Mouse (Mus musculus): ENCODE results near the gene Olfr1301. TPM values are rescaled to one million over a fixed set of nuclear protein-coding genes. Genes with fewer than 3 reads are reported as not detected.

Gene Olfr1301
- not detected in 2 replicates for polyA plus RNA-seq (2012; rRNA removed; ENCODE audit: low replicate concordance)

DNA sequence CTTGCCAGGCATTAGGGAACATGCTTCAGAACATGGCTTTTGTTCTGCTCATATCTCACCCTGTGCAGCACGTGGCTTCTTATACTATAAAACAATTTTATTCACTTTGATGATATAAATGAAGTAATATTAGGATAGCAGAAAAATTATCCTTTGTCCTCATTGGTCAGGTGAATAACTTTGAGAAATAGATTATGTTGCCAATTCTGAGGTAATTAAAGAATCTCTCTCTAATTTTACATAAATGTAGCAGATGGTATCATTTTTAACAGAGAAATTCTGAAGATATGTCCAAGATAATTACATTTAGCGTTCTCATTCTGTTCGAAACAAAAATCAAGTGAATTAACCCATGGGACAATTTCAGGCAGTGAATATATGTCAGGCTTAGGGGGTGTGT lies at the start of gene Olfr1301:
Olfr1301 (plus strand) TSS at position 301 of the 400 bp plus-strand sequence.

DNA sequence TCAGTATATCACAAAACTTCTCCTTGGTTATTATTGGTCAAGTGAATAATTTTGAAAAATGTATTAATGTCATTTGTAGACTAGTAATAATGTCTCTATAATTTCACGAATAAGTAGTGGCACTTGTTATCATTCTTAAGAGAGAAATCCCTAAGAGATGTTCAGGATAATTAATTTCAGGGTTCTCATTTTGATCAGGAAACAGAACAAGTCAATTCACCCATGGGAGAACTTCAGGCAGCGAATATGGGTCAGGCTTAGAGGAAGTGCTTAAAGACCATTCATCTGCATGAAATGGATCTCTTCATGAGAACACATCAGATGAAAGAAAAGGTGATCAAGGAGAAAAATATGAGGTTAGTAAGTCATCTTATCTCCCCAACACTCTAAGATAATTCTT lies 26.3 kb downstream of the Olfr1301 start, which contains the start of gene Olfr1302:
Olfr1302 (plus strand) TSS at position 301 of the 400 bp plus-strand sequence.

Other genes with a start within 250 kb of the Olfr1301 start
- not detected in 2 replicates for gene Olfr1293-ps, start 225.8 kb upstream of the Olfr1301 start, polyA plus RNA-seq (2012; rRNA removed; ENCODE audit: low replicate concordance)
- not detected in 2 replicates for gene Olfr1294, start 210.7 kb upstream of the Olfr1301 start, polyA plus RNA-seq (2012; rRNA removed; ENCODE audit: low replicate concordance)
- not detected in 2 replicates for gene Olfr1295, start 181.3 kb upstream of the Olfr1301 start, polyA plus RNA-seq (2012; rRNA removed; ENCODE audit: low replicate concordance)
- gene Olfr1297, start 124.5 kb upstream of the Olfr1301 start, polyA plus RNA-seq (2012; rRNA removed; ENCODE audit: low replicate concordance), result not detected in 2 replicates
- gene Olfr1298, start 101.8 kb upstream of the Olfr1301 start, polyA plus RNA-seq (2012; rRNA removed; ENCODE audit: low replicate concordance), result not detected in 2 replicates
- gene Olfr1299, start 89.6 kb upstream of the Olfr1301 start, polyA plus RNA-seq (2012; rRNA removed; ENCODE audit: low replicate concordance), result not detected in 2 replicates
- not detected in 2 replicates for gene Olfr1302, start 26.4 kb downstream of the Olfr1301 start, polyA plus RNA-seq (2012; rRNA removed; ENCODE audit: low replicate concordance)
- gene Olfr1303, start 69.3 kb downstream of the Olfr1301 start, polyA plus RNA-seq (2012; rRNA removed; ENCODE audit: low replicate concordance), result not detected in 2 replicates
- gene Olfr1305, start 126.1 kb downstream of the Olfr1301 start, polyA plus RNA-seq (2012; rRNA removed; ENCODE audit: low replicate concordance), result not detected in 2 replicates
- not detected in 2 replicates for gene Olfr1306, start 165.3 kb downstream of the Olfr1301 start, polyA plus RNA-seq (2012; rRNA removed; ENCODE audit: low replicate concordance)
- not detected in 2 replicates for gene Olfr1307, start 198.4 kb downstream of the Olfr1301 start, polyA plus RNA-seq (2012; rRNA removed; ENCODE audit: low replicate concordance)
- not detected in 2 replicates for gene Olfr1308, start 213.9 kb downstream of the Olfr1301 start, polyA plus RNA-seq (2012; rRNA removed; ENCODE audit: low replicate concordance)
- not detected in 2 replicates for gene Olfr1309, start 239.3 kb downstream of the Olfr1301 start, polyA plus RNA-seq (2012; rRNA removed; ENCODE audit: low replicate concordance)

Data from subcutaneous adipose tissue, adult 2 months (tissue).